Mouse (Mus musculus) megakaryocyte, embryonic 14.5 days (primary cell): ENCODE data around the gene Lrrc28.

Experiments used
- FLI1 ChIP-seq: IDR thresholded peaks from 2 replicates; pipeline ENCODE4 v1.6.1; 2012; ENCODE audit warnings: low read length, inconsistent platforms, mixed read lengths
- GATA1 ChIP-seq: IDR thresholded peaks from 3 replicates; pipeline ENCODE4 v1.6.1; 2012; ENCODE audit warnings: mixed read lengths, low read length, inconsistent platforms, borderline replicate concordance

DNA sequence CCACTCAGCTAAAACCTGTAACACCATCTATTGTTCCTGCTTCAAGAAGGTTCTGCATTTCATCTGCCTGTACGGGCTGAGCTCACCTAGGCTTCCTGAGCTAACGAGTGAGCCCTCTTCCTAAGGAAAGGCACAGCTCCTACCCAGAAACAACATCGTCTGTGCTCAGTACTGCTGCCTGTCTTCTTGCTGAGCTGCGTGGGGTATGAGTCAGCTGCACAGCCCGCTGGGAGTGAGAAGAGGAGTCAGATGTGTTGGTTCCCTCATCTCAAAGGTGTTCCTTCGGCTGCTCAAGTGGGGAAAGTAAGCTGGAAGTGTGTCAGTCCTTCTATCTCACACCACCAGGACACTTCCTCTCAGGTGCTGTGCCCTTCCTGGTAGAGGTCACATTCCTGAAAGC, 101.4 kb downstream of the Lrrc28 start:
- TF ChIP-seq GATA1 (no peak), FLI1 (no peak)
